Mouse (Mus musculus): ENCODE measurements around the gene Hectd3. TPM values are rescaled to one million over a fixed set of nuclear protein-coding genes. Genes with fewer than 3 reads are reported as not detected.

Gene Hectd3
- polyA plus RNA-seq (2016; fragmentation: Nextera tagmentation; extraction: Ambion mirVana), result 10.7 and 10.8 TPM in 2 replicates

DNA sequence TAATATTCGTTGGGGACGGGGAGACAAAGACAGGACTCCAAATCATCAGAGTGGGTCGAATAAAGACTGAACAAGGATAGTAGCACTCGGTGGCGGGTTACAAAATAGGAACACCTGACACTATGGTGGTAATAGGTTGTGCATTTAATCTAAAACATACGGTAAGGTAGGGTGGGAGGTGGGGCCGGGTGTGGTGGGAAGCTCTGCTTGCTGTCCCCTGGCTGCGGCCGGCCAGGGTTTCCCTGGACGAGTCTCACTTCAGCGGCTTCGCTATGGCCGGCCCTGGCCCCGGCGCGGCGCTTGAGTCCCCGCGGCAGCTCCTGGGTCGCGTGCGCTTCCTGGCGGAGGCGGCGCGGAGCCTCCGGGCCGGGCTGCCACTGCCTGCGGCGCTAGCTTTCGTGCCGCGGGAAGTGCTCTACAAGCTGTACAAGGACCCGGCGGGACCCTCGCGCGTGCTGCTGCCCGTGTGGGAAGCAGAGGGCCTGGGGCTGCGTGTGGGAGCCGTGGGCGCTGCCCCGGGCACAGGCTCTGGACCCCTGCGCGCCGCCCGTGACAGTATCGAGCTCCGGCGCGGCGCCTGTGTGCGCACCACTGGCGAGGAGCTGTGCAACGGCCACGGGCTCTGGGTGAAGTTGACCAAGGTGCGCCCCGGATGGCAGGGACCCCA, at the start of gene Hectd3:
Hectd3 (plus strand) TSS at position 187 of the 667 bp plus-strand sequence.
- under 1% methylated on average over 58 of the region's 58 CpGs for WGBS
- no peaks in the 10 kb centered on the region for H3K9me3 ChIP-seq
- H3K4me3 ChIP-seq (replicated peaks), result peak within 1 kb of the TSS; percentile 96
- peaks cover 19% of the 10 kb centered on the region for H3K4me1 ChIP-seq (replicated peaks)
- peak within 1 kb of the TSS; percentile 76 for H3K9ac ChIP-seq (replicated peaks)
- ATAC-seq (ENCODE audit: insufficient number of reproducible peaks, insufficient read depth, low FRiP score, low TSS enrichment, low read depth), result no peak
- H3K36me3 ChIP-seq, result peaks cover 31% of the 10 kb centered on the region
- peaks cover 6% of the 10 kb centered on the region; the same call in 1 of the 2 replicates for H3K27me3 ChIP-seq
- peak within 1 kb of the TSS; percentile 98 for H3K4me2 ChIP-seq
- peak within 1 kb of the TSS; percentile 70 for H3K27ac ChIP-seq

DNA sequence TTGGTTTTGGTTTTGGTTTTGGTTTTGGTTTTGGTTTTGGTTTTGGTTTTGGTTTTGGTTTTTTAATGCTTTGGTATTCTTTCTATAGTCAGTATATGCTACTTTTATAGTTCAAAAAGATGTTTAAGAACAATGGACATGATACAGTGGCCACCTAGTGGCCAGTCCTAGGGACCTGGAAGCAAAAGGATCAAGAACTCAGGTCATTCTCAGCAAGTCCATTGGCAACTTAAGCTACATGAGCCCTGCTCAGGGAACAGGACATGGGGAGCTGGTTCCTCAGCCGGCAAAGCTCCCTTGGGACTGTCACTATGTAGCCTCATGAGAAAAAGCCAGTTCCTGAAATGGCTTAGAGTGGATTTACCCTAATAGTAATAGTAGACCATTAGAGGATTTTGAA, 43.5 kb upstream of the Hectd3 start:
- H3K4me1 ChIP-seq (replicated peaks), result no peaks in the 10 kb centered on the region
- H3K9ac ChIP-seq (replicated peaks), result no peak overlapping the region
- no peak overlapping the region for H3K27ac ChIP-seq
- H3K4me2 ChIP-seq, result no peak overlapping the region
- H3K4me3 ChIP-seq (replicated peaks), result no peak overlapping the region
- WGBS, result 48% methylated on average over 1 of the region's 1 CpGs
- no peaks in the 10 kb centered on the region for H3K9me3 ChIP-seq
- no peaks in the 10 kb centered on the region for H3K36me3 ChIP-seq
- no peak for ATAC-seq (ENCODE audit: insufficient number of reproducible peaks, insufficient read depth, low FRiP score, low TSS enrichment, low read depth)
- H3K27me3 ChIP-seq, result no peaks in the 10 kb centered on the region

DNA sequence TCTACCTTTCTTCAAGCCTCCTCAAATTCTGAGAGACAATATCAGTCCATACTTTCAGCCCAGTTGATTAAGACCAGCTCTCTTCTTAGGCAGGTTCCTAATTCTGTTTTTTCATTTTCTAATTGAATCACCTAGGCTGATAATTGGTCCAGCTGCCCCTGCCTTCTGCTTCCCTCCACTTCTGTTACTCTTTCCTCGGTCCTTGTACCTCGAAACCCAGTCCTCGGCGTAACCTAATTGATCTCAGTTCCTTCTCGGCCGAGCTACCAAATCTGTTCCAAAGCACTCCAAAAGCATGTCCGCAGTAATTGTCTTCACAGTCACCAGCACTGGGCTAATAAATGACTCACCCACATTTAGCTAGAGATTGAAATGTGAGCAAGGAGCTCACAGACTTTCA, 40.2 kb upstream of the Hectd3 start:
- Histone ChIP-seq H3K4me2 (no peak overlapping the region), H3K9ac (replicated peaks) (no peak overlapping the region), H3K9me3 (no peaks in the 10 kb centered on the region), H3K4me3 (replicated peaks) (no peak overlapping the region), H3K4me1 (replicated peaks) (no peaks in the 10 kb centered on the region), H3K27ac (no peak overlapping the region), H3K36me3 (no peaks in the 10 kb centered on the region), H3K27me3 (no peaks in the 10 kb centered on the region)
- 78% methylated on average over 7 of the region's 7 CpGs for WGBS
- ATAC-seq (ENCODE audit: insufficient number of reproducible peaks, insufficient read depth, low FRiP score, low TSS enrichment, low read depth), result no peak

DNA sequence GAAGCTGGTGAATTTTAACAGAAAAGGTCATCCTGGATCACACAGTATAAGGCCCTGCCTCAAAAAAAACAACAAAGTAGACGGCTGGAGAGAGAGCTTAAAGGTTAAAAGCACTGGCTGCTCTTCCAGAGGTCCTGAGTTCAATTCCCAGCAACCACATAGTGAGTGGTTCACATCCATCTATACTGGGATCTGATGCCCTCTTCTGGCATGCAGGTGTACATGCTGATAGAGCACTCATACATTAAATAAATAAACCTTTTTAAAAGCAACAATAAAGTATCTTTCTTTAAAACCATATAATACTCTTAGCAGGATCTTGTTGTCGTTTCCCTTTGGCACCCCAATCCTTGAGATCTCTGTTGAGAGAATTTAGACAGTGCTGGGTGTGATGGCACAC, 18.6 kb upstream of the Hectd3 start:
- Histone ChIP-seq H3K4me1 (replicated peaks) (no peaks in the 10 kb centered on the region), H3K9me3 (no peaks in the 10 kb centered on the region), H3K27me3 (no peaks in the 10 kb centered on the region), H3K4me3 (replicated peaks) (no peak overlapping the region), H3K9ac (replicated peaks) (no peak overlapping the region), H3K4me2 (no peak overlapping the region), H3K36me3 (no peaks in the 10 kb centered on the region), H3K27ac (no peak overlapping the region)
- ATAC-seq (ENCODE audit: insufficient number of reproducible peaks, insufficient read depth, low FRiP score, low TSS enrichment, low read depth), result no peak
- WGBS, result 68% methylated on average over 2 of the region's 2 CpGs

DNA sequence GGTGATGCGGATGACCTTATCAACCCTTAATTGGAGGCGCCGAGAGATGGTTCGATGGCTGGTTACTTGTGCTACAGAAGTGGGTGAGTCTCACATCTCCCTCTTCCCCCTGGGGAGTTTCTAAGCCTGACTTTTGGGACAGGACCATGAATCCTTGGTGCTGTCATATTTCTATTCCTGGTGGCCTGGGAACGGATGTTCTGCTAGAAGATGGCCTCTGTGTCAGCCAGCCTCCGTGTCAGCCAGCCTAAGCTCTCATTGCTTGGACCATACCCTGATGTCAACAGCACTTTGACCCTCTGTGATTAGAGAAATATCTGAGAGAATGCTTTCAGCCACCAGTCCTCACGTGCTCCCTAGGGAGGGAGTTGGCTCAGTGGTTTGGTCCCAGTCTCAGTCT, 9.4 kb upstream of the Hectd3 start:
- Histone ChIP-seq H3K9me3 (no peaks in the 10 kb centered on the region), H3K36me3 (peaks cover 18% of the 10 kb centered on the region), H3K4me1 (replicated peaks) (no peaks in the 10 kb centered on the region), H3K27ac (no peak overlapping the region), H3K9ac (replicated peaks) (no peak overlapping the region), H3K4me3 (replicated peaks) (no peak overlapping the region), H3K4me2 (no peak overlapping the region), H3K27me3 (no peaks in the 10 kb centered on the region)
- 96% methylated on average over 7 of the region's 7 CpGs for whole genome bisulfite sequencing
- no peak for ATAC-seq (ENCODE audit: insufficient number of reproducible peaks, insufficient read depth, low FRiP score, low TSS enrichment, low read depth)

DNA sequence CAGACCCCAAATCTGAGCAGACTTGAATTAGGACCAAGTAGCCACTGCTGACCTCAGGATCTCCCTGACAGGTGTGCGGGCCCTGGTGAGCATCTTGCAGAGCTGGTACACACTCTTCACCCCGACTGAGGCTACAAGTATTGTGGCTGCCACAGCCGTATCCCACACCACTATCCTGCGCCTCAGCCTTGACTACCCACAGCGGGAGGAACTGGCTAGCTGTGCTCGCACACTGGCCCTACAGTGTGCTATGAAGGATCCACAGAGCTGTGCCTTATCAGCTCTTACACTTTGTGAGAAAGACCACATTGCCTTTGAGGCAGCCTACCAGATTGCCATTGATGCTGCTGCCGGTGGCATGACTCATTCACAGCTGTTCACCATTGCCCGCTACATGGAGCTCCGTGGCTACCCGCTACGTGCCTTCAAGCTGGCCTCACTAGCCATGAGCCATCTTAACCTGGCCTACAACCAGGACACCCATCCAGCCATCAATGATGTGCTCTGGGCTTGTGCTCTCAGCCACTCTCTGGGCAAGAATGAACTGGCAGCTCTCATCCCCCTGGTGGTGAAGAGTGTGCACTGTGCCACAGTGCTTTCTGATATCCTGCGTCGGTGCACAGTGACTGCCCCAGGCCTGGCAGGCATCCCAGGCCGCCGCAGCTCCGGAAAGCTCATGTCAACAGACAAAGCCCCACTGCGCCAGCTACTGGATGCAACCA, 8.6 kb upstream of the Hectd3 start:
- ATAC-seq (ENCODE audit: insufficient number of reproducible peaks, insufficient read depth, low FRiP score, low TSS enrichment, low read depth), result peak; percentile 45; the same call in 1 of the 2 replicates
- no peak overlapping the region for H3K27ac ChIP-seq
- WGBS, result 69% methylated on average over 17 of the region's 17 CpGs
- H3K9me3 ChIP-seq, result no peaks in the 10 kb centered on the region
- peaks cover 24% of the 10 kb centered on the region for H3K36me3 ChIP-seq
- no peak overlapping the region for H3K9ac ChIP-seq (replicated peaks)
- no peaks in the 10 kb centered on the region for H3K27me3 ChIP-seq
- H3K4me3 ChIP-seq (replicated peaks), result no peak overlapping the region
- no peak overlapping the region for H3K4me2 ChIP-seq
- no peaks in the 10 kb centered on the region for H3K4me1 ChIP-seq (replicated peaks)

DNA sequence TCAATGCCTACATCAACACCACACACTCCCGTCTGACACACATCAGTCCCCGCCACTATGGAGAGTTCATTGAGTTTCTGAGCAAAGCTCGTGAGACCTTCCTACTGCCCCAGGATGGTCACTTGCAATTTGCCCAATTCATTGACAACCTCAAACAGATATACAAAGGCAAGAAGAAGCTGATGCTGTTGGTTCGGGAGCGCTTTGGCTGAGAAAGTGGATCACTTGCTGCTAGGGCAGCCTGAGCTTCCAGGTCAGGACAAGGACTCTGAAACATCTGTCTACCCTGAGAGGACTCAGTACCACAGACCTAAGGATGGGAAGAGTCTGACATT, 8.0 kb upstream of the Hectd3 start:
- 76% methylated on average over 5 of the region's 5 CpGs for WGBS
- Histone ChIP-seq H3K4me3 (replicated peaks) (no peak overlapping the region), H3K36me3 (peaks cover 24% of the 10 kb centered on the region), H3K9me3 (no peaks in the 10 kb centered on the region), H3K27ac (no peak overlapping the region), H3K9ac (replicated peaks) (no peak overlapping the region), H3K4me1 (replicated peaks) (no peaks in the 10 kb centered on the region), H3K4me2 (no peak overlapping the region), H3K27me3 (no peaks in the 10 kb centered on the region)
- no peak for ATAC-seq (ENCODE audit: insufficient number of reproducible peaks, insufficient read depth, low FRiP score, low TSS enrichment, low read depth)

DNA sequence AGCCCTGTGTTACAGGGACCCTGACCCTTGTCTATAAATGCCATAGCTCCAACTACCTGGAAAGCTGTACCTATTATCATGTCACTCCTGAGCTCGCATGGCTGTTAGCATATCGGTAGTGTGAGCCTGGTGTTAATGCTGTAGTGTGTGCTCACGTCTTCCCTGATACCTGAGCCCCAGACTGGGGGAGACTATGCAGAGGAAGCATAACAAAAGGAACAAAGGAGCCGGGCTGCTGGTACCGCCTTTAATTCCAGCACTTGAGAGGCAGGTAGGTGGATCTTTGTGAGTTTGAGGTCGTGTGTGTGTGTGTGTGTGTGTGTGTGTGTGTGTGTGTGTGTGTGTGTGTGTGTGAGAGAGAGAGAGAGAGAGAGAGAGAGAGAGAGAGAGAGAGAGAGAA, 5.4 kb upstream of the Hectd3 start:
- Histone ChIP-seq H3K9ac (replicated peaks) (no peak overlapping the region), H3K27ac (no peak overlapping the region), H3K9me3 (no peaks in the 10 kb centered on the region), H3K4me2 (no peak overlapping the region), H3K4me3 (replicated peaks) (no peak overlapping the region), H3K27me3 (no peaks in the 10 kb centered on the region), H3K36me3 (peaks cover 28% of the 10 kb centered on the region), H3K4me1 (replicated peaks) (peaks cover 9% of the 10 kb centered on the region)
- ATAC-seq (ENCODE audit: insufficient number of reproducible peaks, insufficient read depth, low FRiP score, low TSS enrichment, low read depth), result no peak
- 69% methylated on average over 6 of the region's 6 CpGs for WGBS

DNA sequence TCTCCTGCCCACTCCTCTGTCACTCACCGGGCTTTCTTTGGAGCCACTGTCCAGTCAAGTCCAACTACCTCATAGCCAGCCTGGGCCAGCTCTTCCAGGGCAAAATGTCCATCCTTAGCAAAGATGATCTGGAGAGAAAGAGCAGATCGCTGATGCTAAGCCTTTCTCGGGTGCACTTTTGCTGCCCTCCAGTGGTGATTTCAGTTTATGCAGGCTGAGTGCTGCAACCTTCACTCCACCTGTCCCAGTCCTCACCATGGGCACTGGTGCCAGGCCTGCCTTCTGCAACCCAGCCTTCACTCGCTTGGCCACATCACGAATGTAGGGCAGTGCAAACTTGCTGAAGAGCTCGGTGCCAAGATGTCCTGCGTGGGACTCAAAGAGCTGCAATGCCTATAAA, 3.8 kb upstream of the Hectd3 start:
- 16% methylated on average over 7 of the region's 7 CpGs for WGBS
- no peak for ATAC-seq (ENCODE audit: insufficient number of reproducible peaks, insufficient read depth, low FRiP score, low TSS enrichment, low read depth)

DNA sequence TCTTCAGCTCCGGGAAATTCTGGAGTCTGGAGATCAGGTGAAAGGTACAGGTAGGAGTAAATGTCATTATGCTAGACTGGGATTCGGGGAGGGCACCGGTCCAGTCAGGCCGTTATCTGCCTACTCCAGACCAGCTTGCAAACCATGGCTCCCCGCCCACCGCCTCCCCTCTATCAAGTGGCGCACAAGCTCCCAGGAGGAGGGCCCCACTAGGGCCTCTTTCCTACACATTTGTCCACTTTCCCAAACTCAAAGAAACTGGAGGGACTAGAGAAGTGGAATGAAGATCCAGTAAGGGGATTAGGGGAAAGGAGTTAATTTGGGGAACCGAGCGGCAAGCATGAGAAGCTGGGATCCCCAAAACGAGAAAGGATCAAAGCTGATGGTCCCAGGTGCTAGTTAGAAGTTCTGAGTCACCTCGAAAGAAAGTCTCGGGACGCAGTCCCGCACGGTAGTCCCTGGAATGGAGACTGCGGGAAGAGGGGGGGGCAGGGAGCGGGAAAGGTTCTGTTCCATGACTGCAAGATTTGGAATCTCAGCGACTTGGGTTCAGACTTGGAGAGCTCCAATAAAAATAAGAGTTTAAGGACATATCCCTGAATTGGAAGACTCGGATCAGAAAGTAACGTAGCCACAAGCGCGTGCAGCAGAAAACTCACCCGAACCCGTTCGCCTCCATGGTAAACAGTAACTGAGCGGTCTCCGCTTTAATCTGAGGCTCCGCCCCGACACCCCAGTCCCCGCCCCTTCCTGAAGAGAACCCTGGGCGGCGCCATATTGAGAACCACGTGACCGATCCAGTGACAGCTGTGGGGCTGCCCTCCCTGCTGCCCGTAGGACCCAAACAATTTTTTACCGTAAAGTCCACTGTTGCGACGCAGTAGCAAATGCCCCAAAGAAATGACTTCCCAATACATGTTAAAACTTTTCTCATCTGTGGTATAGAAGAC, 1.2 kb upstream of the Hectd3 start, which contains the start of gene Urod:
Urod (minus strand) TSS at position 742 of the 950 bp plus-strand sequence.
- H3K4me1 ChIP-seq (replicated peaks), result peaks cover 19% of the 10 kb centered on the region
- H3K9ac ChIP-seq (replicated peaks), result peak within 1 kb of the TSS; percentile 76
- peak within 1 kb of the TSS; percentile 70 for H3K27ac ChIP-seq
- H3K36me3 ChIP-seq, result peaks cover 32% of the 10 kb centered on the region
- 2% methylated on average over 38 of the region's 38 CpGs for WGBS
- peak; percentile 84 for ATAC-seq (ENCODE audit: insufficient number of reproducible peaks, insufficient read depth, low FRiP score, low TSS enrichment, low read depth)
- H3K4me2 ChIP-seq, result peak within 1 kb of the TSS; percentile 98
- no peaks in the 10 kb centered on the region for H3K9me3 ChIP-seq
- peaks cover 6% of the 10 kb centered on the region; the same call in 1 of the 2 replicates for H3K27me3 ChIP-seq
- H3K4me3 ChIP-seq (replicated peaks), result peak within 1 kb of the TSS; percentile 96

More for the DNA sequence above, 3.8 kb upstream of the Hectd3 start:
- Histone ChIP-seq H3K27me3 (peaks cover 3% of the 10 kb centered on the region; the same call in 1 of the 2 replicates), H3K27ac (no peak overlapping the region), H3K4me2 (no peak overlapping the region), H3K9me3 (no peaks in the 10 kb centered on the region), H3K4me1 (replicated peaks) (peaks cover 17% of the 10 kb centered on the region), H3K4me3 (replicated peaks) (no peak overlapping the region), H3K9ac (replicated peaks) (no peak overlapping the region), H3K36me3 (peaks cover 28% of the 10 kb centered on the region)

DNA sequence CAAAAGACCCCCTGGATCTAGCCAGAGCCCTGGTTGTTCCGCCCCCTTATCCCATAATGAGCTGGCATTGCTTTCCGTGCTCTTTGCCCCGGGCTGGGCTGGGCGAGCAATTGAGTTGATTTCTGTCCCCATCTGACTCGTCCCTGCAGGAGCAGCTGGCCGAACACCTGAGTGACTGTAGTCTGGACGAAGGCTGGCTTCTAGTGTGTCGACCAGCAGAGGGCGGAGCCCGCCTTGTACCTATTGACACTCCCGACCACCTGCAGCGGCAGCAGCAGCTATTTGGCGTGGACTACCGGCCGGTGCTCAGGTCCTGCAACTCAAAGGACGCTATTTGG, 650 bp downstream of the Hectd3 start:
- WGBS, result under 1% methylated on average over 16 of the region's 16 CpGs
- Histone ChIP-seq H3K4me2 (peak overlapping the region; percentile 98), H3K9me3 (no peaks in the 10 kb centered on the region), H3K4me1 (replicated peaks) (peaks cover 19% of the 10 kb centered on the region), H3K36me3 (peaks cover 31% of the 10 kb centered on the region), H3K9ac (replicated peaks) (peak overlapping the region; percentile 76), H3K27me3 (peaks cover 6% of the 10 kb centered on the region; the same call in 1 of the 2 replicates), H3K27ac (peak overlapping the region; percentile 70), H3K4me3 (replicated peaks) (peak overlapping the region; percentile 96)
- ATAC-seq (ENCODE audit: insufficient number of reproducible peaks, insufficient read depth, low FRiP score, low TSS enrichment, low read depth), result no peak
